Mouse (Mus musculus) lung, postnatal 10 days (tissue): ENCODE data around the gene Pias4.

Experiments used
- DNase-seq: peaks from one replicate; pipeline ENCODE4 v3.0.0; 2021

Gene Pias4

DNA sequence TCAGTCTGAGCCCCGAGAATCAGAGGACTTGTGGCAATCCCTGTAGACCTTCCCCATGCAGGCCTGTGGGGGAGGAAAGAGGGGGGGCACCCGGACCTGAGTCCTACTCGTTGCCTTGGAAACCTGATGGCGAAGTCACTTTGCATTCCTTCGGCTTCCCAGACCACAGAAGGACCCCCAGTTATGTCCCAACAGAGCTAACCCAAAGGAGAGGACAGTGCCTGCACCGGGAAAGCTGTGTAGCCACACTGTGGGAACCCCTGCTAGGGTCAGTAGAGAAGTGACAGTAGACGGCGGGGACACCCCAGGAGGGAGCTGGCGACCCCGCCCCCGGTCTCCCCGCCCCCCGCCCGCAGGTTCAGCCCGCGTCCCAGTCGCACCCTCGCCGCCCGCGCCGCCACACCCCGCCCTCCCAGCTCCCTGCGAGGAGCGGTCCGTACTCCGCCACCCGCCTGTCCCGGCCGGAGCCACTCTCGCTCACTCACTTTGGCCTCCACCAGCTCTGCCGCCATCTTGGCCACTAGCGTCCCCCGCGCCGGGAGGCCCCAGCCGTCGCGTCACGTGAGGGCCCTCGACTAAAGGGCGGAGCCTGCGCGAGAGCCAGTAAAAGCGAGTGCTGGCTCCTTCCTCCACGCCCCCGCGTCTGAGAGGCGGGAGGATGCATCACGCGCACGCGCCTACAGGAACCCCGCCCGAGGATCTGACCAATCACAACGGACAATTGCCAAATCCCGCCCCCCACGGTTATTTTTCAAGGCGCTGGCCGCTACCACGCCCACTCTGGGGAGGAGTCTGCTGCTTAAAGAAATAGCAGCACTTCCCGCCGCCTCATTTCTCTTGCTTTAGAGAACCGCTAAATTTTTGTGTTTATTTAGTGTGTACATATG is at the start of gene Pias4:
Gene Pias4, minus strand, starts transcription at position 724 of the 887 bp plus-strand sequence.
- peak; percentile 100 for DNase-seq

DNA sequence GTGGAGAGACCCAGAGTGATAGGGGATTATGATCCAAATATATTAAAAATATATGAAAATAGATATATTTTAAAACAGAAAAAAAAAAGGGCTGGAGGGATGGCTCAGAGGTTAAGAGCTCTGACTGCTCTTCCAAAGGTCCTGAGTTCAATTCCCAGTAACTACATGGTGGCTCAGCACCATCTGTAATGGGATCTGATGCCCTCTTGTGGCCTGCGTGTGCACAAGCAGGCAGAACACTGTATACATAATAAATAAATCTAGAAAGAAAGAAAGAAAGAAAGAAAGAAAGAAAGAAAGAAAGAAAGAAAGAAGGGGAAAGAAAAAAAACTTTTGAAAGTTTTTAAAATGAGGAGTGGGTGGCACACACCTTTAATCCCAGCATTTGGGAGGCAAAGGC is 49.5 kb upstream of the Pias4 start:
- DNase-seq = peak; percentile 51

DNA sequence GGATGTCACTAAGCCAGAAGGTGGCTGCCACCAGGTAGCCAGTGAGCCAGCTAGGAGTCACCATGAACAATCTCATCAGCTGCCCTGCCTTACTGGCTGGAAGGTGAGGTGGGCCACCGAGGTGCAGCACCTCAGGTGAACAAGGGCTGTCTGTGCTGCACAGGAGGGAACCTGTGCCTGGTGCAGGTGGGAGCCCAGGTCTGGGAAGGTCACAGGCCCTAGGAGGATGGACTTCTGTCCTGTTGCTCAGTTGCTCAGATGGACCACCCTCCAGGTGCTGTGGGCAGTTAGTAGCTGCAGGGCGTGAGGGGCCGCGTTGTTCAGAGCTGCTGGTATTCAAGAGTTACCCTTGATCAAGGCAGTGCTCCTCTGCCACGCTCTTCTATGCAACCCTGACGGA is 49.1 kb upstream of the Pias4 start:
- no peak for DNase-seq

DNA sequence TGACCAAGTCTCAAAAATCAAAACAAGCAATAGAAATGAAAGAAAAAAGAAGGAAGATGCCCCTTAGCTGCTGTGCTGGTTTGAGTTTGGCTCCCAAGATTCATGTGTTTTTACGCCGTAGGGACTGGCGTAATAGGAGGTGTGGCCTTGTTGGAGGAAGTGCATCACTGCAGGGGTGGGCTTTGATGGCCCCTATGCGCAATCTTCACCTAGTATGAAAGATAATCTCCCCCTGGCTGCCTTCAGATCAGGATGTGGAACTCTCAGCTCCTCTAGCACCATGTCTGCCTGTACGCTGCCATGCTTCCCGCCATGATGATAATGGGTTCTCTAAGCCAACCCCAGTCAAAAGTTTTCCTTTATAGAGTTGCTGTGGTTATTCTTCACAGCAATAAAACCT is 48.5 kb upstream of the Pias4 start:
- no peak for DNase-seq

DNA sequence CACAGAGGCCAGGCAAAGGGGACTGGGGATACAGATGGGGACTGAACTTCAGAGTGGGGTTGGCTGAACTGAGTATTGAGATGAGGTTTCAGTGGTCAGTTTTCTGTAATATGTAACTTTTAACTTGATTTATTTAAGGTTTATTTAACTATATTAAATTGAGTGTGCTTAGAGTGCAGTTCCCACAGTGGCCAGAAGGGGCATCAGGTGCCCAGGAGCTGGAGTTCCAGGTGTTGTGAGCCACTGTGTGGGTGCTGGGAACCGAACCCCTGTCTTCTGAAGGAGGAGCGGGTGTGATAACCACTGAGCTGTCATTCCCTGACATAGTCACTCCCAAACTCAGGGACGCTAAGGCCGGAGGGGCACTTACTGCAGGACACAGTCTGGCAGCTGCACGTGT is 42.4 kb upstream of the Pias4 start:
- no peak for DNase-seq

DNA sequence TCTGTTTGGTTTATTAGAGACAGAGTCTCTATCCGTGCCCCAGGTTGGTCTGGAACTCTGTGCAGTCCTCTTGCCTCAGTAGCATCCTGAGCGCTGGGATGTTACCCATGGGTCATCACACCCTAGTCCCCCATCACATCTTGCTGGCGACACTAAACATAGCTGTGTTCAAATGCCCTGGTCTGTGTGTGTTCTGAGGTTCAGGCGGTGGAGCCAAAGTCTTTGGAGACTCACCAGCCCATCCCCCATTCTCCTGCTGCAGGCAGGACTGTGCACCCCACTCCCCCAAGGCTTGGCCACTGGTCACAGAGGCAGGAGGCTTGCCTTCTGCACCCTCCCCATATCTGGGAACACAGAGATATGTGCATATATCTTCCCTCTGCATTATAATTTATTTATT is 36.4 kb upstream of the Pias4 start:
- DNase-seq = no peak

DNA sequence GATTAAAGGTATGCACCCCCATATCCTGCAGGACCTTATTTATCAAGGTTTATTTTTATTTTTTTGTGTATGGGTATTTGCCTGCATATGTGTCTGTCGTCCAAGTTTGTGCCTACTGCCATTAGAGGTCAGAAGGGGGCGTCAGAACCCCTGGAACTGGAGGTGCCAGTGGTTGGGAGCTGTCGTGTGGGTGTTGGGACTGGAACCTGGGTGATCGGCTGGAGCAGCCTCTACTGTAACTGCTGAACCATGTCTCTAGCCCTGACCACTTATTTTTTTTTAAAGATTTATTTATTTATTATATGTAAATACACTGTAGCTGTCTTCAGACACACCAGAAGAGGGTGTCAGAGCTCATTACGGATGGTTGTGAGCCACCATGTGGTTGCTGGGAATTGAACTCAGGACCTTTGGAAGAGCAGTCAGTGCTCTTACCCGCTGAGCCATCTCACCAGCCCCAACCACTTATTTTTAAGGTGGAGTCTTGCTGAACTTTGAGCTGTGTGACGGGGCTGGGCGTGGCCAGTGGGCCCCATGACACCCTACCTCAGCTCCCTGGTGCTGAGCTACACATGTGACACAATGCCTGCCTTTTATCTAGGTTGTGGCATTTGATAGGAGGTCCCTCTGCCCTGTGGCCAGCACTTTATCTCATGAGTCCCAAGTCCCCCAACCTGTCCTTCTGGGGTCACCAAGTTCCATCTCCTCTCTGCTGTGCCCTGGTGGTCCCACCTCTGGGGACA is 35.4 kb upstream of the Pias4 start:
- DNase-seq = no peak

DNA sequence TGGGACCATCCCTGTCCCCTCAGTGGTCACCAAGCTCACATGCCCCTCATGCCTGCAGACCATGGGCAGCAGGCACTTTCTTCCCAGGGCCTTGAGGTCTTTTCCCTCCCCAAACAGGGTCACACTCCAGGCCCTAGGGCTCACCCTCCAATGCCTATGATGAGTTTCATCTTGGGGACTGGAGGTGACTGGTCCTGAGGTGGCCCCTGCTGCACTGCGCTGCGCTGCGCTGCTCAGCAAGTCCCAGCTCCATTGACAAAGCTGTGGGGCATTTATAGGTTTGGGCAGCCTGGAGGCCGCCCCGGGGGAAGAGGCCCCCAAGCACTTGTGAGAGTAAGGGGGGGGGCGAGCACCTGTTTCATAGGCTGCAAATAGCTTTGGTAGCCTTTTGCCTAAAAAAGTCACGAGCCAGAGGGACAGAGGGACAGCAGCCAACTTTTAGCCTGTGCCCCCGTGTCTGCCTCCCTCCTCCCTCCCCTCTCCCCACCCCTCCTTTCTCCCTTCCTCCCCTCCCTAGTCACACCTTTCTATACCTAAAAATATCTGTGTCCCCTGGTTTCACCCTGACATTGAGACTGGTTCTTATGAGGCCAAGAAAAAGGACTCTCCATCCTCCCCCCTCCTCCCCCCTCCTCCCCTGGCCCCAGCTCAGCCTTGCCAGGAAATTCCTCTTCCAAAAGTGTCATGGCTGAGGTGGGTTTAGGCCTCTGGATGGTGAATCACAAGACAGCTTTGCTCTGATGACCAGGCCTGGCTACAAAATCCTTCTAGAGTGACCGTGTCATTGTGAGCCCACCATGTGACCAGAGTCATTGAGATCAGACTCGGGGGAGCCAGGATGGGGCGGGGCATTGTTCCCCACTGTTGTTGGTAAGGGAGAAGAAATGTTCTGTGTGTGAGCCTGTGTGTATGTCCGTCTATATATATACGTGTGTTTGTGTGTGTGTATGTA is 34.4 kb upstream of the Pias4 start, which contains the start of gene Nmrk2:
Gene Nmrk2, minus strand, starts transcription at position 245 of the 952 bp plus-strand sequence.
- DNase-seq = no peak

DNA sequence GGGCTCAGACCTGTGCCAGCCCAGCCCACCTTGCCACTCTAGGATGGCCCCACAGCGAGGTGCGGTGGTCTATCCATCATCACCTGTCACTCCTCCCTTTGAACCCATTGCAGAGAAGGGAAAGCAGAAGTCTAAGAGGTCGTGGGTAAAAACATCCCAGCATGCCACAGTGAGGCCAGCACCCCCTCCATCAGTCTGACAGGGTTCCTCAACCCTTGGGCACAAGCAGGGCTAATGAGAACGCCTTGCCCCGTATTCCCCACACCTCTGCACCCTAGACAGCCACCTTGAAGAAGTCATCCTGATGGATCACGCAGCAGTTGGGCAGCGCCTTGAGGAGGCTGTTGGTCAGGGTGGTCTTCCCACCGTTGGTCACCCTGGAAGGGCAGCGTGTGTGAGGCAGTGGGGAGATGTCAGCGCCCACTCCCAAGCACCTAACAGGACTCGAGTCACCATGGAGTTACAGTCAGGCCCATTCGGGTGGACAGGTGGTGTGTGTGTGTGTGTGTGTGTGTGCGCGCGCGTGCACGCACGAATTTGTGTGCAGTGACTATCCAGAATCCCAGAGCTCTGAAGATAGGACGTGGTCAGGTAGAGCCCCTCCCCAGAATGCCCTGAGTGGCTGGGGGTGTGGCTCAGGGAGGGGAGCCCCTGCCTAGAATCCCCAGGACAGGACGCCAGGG is 33.0 kb upstream of the Pias4 start:
- no peak for DNase-seq

DNA sequence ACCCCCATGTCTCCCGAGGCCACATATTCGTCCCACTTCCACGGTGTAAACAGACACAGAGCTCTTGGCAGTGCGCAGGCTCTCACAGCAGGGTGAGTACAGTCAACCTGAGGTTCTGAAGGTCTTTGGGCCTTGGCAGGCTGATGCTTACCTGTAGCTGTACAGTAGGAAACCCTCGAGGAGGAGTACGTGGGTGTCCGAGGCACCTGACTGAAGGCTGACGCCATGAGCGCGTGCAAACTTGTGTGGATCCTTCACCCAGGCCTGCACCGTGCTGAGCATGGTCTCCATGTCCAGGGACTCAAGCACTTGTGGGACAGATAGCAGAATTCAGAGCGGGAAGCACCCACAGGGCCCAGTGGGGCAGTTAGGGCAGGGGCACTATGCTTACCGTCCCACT is 32.4 kb upstream of the Pias4 start:
- no peak for DNase-seq

DNA sequence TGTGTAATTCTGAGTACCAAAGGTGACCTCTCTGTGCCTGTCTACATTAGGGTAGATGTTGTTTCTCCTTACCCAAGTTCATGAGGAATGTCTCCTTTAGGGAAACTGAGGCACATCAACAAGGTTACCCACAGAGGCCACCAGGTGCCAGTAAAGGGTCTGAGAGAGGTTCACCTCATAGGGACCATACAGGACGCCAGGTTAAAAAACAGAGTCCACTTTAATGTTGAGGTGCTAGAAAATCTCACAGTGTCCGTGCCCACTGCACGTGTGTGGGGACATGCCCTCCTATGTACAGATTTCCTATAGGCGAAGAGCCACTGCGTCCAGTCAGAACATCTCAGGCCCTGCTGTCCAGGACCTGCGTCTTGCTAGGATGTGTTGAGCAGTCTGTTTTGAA is 31.3 kb upstream of the Pias4 start:
- DNase-seq = no peak

DNA sequence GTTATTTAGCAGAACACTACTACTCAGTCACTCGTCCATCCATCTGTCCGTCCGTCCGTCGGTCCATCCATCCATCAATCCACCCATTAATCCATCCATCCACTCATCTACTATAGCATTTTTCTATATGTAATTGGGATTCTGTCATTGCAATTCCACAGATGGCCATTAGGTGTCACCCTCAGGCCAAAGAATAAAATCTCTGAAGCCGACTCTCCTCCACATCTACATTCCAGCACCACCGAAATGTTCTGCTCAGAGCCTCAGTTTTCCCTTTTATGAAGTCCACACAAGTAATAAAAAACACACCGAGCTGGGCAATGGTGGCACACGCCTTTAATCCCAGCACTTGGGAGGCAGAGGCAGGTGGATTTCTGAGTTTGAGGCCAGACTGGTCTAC is 30.5 kb upstream of the Pias4 start:
- peak; percentile 73 for DNase-seq

DNA sequence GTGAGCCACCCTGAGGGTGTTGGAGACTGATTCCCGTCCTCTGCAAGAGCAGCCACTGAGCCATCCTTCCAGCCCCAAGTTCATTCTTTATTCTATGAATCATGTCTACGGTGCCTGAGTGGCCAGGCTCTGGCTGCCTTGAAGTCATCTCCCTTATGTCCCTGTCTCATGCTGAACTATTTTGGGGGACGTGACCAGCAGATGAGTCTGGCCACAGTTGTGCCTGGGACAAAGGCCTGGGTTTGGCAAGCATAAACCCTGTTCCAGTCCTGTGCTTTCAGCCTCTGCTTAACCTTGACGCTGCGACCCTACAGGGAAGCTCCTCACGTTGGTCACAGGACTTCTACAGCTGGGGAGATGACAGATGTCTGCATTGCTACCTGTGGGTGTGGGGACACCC is 29.6 kb upstream of the Pias4 start:
- no peak for DNase-seq

DNA sequence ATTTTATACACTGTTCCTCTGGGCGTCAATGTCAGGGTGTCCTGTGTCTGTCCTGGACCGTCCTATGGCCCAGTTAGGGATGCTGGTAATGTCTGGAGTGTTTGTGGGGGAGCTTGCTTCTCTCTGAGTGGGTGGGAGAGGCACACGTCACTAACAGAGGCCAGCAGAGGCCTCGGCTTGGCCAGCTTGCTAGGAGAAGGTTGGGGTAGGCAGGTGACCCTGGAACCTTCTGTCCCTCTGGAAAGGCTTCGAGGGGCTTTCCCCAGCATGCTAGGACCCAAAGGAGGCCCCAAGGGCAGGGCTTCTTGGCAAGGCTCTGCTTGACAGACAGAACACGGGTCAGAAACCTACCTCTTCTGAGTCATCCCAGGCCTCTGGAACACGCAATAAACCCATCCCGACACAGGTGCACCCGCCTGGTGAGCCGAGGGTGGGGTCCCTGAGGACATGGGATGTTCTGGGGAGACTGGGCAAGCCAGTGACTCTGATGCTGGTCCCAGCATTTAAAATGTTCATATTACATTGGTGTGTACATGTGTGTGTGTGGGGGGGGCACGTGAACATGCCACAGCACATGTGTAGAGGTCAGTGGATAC is 28.8 kb upstream of the Pias4 start:
- no peak for DNase-seq

DNA sequence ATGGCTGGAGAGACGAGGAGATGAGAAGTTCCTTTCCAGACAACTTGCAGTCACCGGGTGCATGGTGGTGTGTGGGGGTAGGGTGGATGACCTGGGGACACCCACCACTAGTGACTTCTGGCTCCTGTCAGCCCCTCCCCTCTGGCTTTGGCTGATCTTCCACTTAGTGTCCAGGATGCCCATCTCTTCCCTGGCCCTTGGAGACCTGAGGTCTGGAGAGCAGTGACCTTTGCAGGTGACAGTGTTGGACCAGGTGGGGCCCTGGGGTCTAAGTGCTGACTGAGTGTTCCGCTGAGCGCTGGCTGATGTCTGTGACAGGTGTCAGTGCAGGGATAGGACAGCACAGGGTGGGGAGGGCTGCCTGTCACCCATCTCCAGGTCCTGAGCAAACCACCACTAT is 27.6 kb upstream of the Pias4 start:
- no peak for DNase-seq

DNA sequence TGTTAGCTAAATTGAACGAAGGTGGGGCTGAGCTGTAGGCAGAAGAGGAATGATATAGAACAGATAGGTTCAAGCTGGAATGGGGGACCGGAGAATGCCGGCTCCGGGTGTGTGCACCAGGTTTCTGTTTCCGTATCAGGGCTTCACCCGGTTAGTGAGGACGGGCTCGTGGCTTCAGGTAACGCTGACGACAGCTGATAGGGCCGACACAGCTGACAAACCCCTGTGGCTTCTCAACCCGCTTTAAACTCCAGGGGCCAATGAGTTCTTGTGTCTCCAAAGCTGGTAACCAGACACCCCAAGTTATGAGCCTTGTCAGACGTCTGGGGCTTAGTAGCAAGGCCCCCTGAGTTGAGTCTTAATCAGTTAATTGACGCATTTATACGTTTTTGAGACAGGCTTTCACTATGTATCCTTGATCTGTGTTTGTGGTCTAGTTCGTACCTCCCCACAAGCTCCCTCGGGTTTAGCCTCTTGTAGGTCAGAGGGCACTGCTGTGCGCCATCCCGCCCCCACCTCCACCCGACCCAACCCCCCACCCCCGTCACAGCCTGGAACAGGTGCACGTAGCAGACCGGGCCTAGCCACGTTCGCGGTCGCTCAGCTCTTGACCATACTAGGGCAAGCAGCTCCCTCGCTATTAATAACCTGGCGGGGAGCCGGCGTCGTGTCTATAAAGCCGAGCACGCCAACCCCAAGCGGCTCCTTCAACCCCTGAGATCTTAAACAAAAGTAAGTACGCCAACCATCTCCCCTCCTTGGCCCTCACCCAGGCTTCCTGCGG is 26.5 kb upstream of the Pias4 start:
- DNase-seq = peak; percentile 74

DNA sequence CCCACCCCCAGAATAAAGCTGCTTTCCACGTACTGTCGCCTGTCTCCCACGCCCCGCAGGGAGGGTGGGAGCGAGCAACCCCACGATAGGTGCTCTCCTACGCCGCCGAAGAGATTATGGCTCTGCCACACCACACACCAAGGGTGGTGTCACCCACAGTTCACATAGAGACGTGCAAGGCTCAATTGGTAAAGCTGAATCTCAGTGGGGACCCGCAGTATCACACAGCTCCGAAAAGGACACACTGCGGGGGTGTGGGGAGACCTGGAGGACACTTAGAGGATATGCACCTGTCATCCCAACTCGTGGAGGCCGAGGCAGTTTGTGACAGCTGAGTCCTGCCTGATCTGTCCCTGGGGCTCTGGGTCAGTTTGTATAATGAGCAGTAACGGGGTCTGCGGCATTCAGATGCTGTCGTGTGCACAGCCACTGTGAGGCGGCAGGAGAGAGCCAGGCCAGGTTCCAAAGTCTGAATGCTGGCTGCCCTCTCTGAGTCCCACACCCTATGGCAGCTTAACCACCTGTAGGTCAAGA is 25.3 kb upstream of the Pias4 start:
- DNase-seq = no peak

DNA sequence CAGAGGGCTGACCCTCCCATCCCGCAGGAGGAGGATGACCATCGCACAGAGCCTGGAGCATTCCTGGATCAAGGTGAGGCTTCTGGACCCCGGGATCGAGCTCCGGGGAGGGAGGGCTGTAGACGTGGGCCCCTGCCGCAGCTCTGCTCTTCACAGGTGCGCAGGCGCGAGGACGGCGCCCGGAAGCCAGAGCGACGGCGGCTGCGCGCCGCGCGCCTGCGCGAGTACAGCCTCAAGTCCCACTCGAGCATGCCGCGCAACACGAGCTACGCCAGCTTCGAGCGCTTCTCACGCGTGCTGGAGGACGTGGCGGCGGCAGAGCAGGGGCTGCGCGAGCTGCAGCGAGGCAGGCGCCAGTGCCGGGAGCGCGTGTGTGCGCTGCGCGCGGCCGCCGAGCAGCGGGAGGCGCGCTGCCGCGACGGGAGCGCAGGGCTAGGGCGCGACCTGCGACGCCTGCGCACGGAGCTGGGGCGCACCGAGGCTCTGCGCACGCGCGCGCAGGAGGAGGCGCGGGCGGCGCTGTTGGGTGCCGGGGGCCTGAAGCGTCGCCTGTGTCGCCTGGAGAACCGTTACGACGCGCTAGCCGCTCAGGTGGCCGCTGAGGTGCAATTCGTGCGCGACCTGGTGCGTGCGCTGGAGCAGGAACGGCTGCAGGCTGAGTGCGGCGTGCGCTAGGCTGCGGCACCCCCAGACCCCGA is 24.7 kb upstream of the Pias4 start:
- peak; percentile 83 for DNase-seq

DNA sequence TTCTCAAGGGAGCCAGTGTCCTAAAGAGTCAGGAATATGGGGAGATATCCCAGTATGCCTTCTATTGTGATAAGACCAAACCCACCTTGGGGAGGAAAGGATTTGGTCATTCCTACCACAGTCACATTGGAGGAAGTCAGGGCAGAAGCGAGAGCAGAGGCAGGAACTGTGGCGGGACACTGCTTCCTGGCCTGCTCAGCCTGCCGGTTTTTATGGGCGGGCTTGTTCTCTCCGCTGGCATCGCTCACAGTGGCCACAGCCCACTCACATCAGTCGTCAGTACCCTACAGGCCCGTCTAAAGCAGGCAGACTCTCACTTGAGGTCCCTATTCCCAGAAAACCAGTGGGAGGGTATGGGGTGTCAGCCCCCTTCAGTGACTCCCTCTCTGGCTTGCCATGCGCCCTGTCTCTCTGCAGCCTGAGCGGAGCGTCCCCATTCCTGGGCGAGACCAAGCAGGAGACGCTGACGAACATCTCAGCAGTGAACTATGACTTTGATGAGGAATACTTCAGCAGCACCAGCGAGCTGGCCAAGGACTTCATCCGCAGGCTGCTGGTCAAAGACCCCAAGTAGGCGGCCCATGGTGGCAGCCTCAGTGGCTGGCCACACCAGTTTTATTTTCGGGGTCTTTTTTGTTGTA is 23.7 kb upstream of the Pias4 start:
- peak; percentile 56 for DNase-seq

DNA sequence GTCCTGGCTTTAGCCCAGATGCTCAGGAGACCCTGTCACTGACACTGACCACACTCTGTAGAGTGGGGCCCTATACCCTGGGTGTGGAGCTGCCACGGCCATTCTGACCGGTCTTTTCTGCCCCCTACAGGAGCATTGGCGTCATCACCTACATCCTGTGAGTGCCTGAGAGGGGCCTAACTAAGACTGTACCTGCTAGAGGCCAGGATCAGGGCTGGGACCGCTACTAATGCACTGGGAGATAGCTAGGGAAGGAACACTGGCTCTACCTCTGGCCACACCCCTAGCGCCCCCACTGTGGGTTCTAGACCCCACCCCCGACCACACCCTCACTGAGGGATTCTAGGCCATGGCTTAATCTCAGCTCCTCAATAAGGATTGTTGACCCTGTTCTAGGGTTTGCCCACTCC is 23.2 kb upstream of the Pias4 start:
- DNase-seq = peak; percentile 51
